In the genomic region with DNA sequence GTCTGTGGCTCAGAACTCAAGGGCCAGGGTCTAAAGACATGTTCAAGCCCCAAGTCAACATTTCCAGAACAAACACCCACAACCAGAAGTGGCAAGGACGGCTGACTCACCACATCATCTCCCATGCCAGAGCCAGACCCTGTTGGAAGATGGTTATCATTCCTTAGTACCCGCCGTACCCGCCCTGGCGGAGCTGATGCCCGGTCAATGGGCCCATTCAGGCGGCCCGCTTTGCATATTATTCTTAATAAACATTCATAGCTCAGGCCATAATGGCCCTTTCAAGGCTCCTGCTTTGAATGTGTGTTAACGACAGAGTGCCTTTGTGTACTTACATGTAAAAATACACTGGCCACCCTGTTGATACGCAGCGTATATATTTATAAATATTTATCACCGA, we compare ENCODE assay signal across 15 mouse cellular contexts. TPM values are rescaled to one million over a fixed set of nuclear protein-coding genes. Genes with fewer than 3 reads are reported as not detected.
"Had no signal": no experiment of that assay in that cellular context is flagged by ENCODE, and none has a peak within 500 bp of the region (broad histone marks: within the 10 kb centered on the region; RNA-seq: fewer than 3 reads in every experiment).

No protein-coding gene starts in this region.

- H3K27ac ChIP-seq: kidney, postnatal 0 days; left cerebral cortex, adult 2 months; liver, embryonic 15.5 days; midbrain, embryonic 13.5 days had no signal

- H3K4me2 ChIP-seq: liver, embryonic 11.5 days; liver, embryonic 15.5 days; lung, embryonic 14.5 days; midbrain, embryonic 13.5 days had no signal

- H3K4me1 ChIP-seq: liver, embryonic 15.5 days had no signal

- H3K9ac ChIP-seq: liver, embryonic 15.5 days; lung, embryonic 14.5 days; midbrain, embryonic 13.5 days had no signal

- H3K4me3 ChIP-seq: left cerebral cortex, adult 2 months; liver, embryonic 15.5 days; midbrain, embryonic 13.5 days had no signal

- DNase-seq: kidney, adult 11 months; kidney, adult 9 months; kidney, postnatal 4 days; lung, embryonic 14.5 days; right cerebral cortex, postnatal 14 days; thymus, postnatal 36 days had no signal

- H3K9me3 ChIP-seq: liver, embryonic 15.5 days; midbrain, embryonic 13.5 days had no signal

- ATAC-seq: midbrain, embryonic 13.5 days had no signal

- H3K36me3 ChIP-seq: liver, embryonic 15.5 days; midbrain, embryonic 13.5 days had no signal

- H3K27me3 ChIP-seq: liver, embryonic 15.5 days had no signal

RNA-seq across cellular contexts. Expression of a gene that starts 29.6 kb away (rescaled TPM):
- polyA plus RNA-seq: liver, embryonic 15.5 days; spleen, adult 2 months had no signal

RNA-seq across cellular contexts. Expression of a gene that starts 46.5 kb away (rescaled TPM):
- polyA plus RNA-seq: limb, embryonic 11.5 days; lung, embryonic 14.5 days; midbrain, embryonic 13.5 days; neural tube, embryonic 14.5 days; spleen, adult 2 months; thymus, postnatal 0 days had no signal
